Mouse (Mus musculus) neutrophil, adult 5-6 weeks (primary cell): Measurements from ENCODE around the gene Cryga. TPM values are rescaled to one million over a fixed set of nuclear protein-coding genes. Genes with fewer than 3 reads are reported as not detected.

Experiments
- ATAC-seq: fragments of 151-379, 151-347 bp; 2 replicates; pipeline ENCODE4 v1.8.0; 2017; ENCODE audit warnings: mild to moderate bottlenecking, moderate TSS enrichment; ENCODE audit not compliant: insufficient number of reproducible peaks, poor library complexity, low FRiP score, severe bottlenecking; ENCODE audit errors: extremely low read depth
- total RNA-seq: library from RNA; stranded (forward); fragments of 200-1000 nt; gene quantifications from 2 replicates; pipeline ENCODE4 v1.2.3, GENCODE M21; 2017

Cryga gene
- total RNA-seq, result not detected in 2 replicates

- ATAC-seq, result no peak
Observed at GRCm38 (mm10) chr1:65103273-65103672, at the start of gene Cryga. Gene Cryga (minus strand): TSS chr1:65103373.

DNA sequence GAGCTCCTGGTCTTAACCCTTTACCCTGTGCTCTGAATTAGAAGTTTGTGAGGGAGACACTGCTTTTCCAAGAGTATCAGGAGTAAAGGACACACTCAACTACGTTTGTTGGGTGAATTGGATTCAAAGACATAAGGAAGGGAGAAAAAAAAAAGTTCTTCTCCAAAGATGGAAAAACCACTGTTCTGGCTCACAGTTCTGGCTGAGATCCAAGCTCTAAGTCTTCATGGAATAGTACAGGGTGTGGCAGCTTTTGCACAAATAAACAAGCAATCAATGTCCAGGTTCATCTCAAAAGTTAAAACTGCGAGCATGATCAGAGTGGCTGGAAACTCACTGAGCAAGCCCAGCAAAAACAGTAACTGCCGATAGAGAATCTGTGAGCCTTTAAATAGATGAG is 44.8 kb upstream of the Cryga start:
- no peak for ATAC-seq

DNA sequence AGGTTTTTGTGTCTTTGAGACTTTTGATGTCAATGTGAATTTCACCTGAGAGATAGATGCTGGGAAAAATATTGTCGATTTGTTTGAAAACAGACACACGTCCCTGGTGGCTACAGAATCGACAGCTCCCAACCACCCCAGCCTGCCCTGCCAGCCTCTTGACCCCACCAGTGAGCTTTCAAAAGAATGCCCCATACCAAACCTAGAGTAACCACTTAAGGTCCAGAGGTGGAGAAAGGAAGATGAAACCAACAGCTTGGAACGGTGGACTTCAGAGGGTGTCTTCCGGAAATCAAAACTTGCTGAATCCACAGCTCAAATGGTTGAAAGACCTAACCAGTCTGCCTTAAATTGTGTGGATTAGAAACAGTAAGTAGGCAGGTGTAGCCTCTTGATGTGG is 44.2 kb upstream of the Cryga start:
- ATAC-seq, result no peak

DNA sequence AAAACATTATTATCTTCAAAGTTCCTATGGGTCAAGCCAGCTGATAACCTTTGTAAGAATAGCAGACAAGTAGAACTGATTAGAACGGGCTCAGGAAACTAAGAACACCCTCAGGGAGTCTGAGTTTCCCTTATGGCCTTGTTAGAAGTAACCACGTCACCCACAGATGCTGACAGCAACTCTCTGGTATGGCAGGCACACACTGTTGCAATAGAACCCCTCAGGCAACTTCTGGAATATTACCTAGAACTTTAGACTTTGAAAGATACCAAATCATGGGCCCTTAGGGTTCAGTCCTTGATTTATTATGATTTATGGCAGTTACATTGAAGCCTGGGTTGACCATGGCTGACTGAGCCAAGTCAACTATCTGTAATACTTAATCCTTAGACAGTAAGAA is 43.4 kb upstream of the Cryga start:
- no peak for ATAC-seq

DNA sequence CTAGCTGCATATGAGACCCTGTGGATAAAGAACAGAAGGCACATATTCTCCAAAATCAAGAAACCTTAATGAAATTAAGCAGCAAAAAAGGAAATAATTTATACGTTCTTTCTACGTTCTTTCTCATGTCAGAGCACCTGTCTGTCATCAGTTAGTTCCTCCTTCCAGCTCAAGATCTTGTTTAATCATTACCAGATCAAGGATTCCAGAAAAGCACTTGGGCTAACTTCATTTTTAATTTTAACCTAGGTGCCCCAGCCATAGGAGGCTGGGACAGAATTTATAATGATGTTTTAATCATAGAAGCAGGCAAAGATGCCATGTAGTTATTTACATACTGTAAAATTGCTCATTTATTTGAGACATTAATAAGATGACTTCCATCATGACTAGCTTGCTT is 41.6 kb upstream of the Cryga start:
- no peak for ATAC-seq

GRCm38 (mm10) chr1:65137560-65137959 is 34.4 kb upstream of the Cryga start:
- ATAC-seq, result no peak

GRCm38 (mm10) chr1:65132833-65133232 is 29.7 kb upstream of the Cryga start:
- no peak for ATAC-seq

- ATAC-seq, result no peak
Observed at GRCm38 (mm10) chr1:65131671-65132070, 28.5 kb upstream of the Cryga start.

DNA sequence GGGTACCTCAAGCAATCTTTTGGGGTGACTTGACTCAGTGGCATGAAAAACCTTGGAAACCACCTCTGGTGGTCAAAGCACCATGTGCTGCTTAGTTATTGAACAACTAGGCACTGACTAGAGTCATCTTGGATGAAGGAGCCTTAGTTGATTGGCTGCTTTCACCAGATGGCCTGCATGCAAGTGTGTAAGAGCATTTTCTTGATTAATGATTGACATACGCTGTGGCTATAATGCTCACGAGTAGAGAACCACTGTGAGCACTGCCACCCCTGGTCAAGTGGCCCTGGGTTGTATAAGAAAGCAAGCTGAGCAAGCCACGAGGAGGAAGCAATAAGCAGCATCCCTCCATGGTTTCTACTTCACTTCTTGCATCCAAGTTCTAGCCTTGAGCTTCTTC is 27.1 kb upstream of the Cryga start:
- no peak for ATAC-seq

- ATAC-seq, result no peak
Observed at GRCm38 (mm10) chr1:65129634-65130180, 26.5 kb upstream of the Cryga start.

DNA sequence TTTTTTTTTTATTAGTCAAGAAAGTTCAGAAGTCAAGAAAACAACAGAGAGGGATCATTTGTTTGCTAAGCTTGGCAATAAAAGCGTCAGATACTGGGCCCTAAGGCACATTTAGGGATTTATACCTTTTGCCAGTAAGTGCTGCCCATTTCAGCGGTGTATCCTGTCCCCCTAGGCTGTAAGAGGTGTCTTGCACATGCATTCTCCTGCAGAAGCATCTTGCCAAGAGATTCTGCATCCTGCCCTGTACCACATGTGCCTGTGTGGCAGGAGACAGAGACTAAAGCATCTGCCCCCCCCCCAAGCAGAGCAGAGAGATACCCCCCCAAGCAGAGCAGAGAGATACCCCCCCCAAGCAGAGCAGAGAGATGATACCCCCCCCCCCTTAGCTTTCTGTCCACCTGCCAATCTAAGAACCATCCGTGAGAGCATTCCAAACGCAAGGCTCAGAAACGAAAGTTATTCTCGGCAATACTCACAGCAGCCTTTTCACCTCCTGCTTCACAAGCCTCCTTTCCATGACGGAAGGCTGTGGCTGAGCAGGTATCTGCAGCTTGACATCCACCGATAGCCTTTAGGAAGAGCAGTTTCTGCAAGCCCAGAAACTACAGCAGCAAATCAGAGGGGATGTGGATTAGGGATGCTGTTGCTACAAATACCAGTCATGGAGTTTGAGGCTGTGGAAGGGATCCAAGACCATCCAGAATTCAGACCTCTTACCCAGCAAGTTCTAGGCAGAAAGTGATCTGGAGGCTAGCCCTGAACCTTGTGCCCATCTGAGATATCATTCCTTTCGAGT is 19.6 kb upstream of the Cryga start, which contains the start of gene D630023F18Rik:
Gene D630023F18Rik, minus strand, starts transcription at position 641 of the 799 bp plus-strand sequence.
- ATAC-seq, result no peak

DNA sequence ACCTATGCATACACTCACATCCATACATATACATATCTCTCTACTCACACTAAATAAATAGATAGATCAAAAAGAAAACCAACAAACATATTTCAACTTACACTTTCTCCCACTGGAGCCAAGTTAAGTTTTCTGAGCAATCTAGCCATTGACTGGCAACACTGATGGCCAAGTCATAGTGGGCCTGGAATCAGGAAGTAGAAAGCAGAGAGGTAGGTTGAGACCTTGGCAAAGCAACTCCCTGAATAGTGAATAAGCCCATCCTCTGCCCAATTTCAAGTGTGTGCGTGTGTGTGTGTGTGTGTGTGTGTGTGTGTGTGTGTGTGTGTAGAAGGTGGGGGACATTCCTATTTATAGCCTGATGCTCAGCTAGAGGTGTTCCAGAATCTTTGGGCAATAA is 16.3 kb upstream of the Cryga start, which contains the start of gene Gm28845:
Gene Gm28845, minus strand, starts transcription at position 121 of the 400 bp plus-strand sequence.
- no peak for ATAC-seq

- no peak for ATAC-seq
Observed at GRCm38 (mm10) chr1:65118150-65118913, 15.2 kb upstream of the Cryga start.

DNA sequence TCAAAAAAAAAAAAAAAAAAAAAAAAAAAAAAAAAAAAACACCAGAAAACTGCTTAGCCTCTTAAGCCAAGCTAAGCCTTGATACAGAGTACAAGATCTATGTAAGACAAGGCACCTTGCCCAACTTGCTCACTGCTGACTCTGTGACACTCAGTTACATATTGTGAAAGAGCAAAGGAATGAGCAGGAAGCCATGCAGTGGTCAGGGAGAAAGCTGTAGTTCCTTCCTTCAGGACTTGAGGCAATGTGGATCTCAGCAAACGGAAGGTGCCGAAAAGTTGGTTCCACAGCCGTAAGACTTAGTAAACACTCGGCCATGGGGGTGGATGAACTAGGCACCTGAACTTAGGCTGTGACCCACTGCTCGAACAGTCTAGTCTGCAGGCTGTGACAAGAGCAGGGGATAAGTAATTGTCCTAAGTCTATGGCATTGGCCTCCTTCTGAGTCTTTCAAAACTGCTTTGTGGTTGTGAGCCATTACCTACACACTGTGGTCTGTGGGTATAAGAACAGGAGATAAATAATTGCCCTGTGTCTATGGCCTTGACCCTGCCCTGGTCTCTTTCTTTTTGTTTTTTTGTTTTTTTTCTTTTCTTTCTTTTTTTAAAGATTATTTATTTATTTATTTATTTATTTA is 10.5 kb upstream of the Cryga start:
- peak; percentile 54; the same call in 1 of the 2 replicates for ATAC-seq

GRCm38 (mm10) chr1:65112807-65113196 is 9.6 kb upstream of the Cryga start:
- peak; percentile 40; the same call in 1 of the 2 replicates for ATAC-seq

DNA sequence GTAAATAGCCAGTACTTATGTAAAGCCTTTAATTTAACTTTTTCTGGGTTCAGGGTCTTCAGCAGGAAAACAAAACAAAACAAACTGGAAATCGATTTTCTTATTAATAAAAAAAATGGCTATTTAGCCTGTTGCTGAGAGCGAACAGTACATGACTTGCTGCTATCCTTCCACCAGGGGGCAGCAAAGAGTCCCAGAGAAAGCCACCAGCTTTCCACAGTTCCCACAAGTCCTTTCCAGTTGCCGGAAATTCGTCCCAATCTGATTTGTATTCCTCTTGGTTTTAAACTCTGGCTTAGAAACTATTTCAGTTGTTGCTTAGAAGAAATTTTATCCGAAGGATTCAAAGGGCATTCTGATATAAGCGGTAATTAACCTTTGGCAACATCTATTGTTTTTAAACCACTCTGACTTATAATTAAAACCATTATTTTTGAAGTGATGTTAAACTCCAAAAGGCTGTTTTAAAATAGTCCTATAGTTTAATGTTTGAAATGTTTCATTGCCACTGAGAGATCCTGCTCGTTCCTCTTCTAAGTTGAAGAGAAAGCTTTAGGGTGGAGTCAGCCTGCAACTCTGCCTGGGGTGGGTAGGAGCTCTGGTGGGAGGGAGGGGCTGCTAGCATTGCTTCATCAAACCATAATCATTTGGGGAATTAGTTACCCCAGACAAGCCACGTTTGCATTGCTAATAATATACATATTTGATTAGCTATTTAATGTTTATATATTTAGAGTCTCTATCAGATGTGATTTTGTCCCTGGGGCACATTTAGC is 9.0 kb upstream of the Cryga start:
- ATAC-seq, result peak; percentile 51; the same call in 1 of the 2 replicates

GRCm38 (mm10) chr1:65109756-65110435 is 6.7 kb upstream of the Cryga start:
- no peak for ATAC-seq

- no peak for ATAC-seq
Observed at GRCm38 (mm10) chr1:65109196-65109595, 6.0 kb upstream of the Cryga start.
